Mouse (Mus musculus): Measurements from ENCODE around the gene Erlin1.

DNA sequence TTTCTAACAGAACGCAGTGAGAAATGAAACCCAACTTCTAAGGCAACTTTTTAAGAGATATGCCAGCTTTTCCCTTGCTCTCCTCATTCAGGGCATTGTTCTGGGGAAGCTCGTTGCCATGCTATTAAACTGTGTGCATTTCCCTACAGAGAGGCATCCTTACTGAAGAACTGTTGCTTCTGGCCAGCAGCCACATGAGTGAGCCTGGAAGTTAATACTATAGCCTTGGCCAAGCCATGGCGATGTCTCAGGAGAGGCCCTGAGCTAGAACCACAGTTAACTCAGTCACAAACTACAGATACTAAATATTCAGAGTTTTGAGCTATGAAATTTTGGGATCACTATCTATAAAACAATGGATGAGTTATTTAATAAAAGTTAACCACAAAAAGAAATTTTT, 33.4 kb upstream of the Erlin1 start:
- TF ChIP-seq MAX (IDR thresholded peaks at IDR 0.05) (no peak), CTCF (IDR thresholded peaks at IDR 0.05; ENCODE audit: control insufficient read depth, insufficient read depth, insufficient read length) (no peak), MYOD1 (IDR thresholded peaks at IDR 0.05; ENCODE audit: control insufficient read depth, insufficient read length, low read depth) (no peak), FOSL1 (IDR thresholded peaks at IDR 0.05; ENCODE audit: insufficient read depth, low read length, poor library complexity, severe bottlenecking) (no peak)
